Mouse (Mus musculus): ENCODE measurements at regions not wholly inside any gene's neighbourhood (a gene's known extent, or its start where the extent isn't known, plus 50 kb on each side); places are given as distances from the start of the nearest gene placed in this dataset.

GRCm38 (mm10) chr14:61950004-61950403 lies 342.4 kb upstream of the Rnaseh2b start:
- Histone ChIP-seq H3K9me3 (ENCODE audit: control insufficient read depth, low read depth, low read length) (no peaks in the 10 kb centered on the region), H3K27ac (ENCODE audit: low read length) (no peak overlapping the region), H3K36me3 (ENCODE audit: control insufficient read depth, insufficient read depth, low read length) (no peaks in the 10 kb centered on the region), H3K9ac (replicated peaks; ENCODE audit: low read depth, low read length) (no peak overlapping the region), H3K4me2 (replicated peaks; ENCODE audit: low read depth, low read length) (no peak overlapping the region), H3K4me1 (ENCODE audit: control insufficient read depth, insufficient read depth, low read length) (0 out of 2 replicates have a peak, but pooled peaks cover 4% of the 10 kb centered on the region), H3K4me3 (ENCODE audit: low read depth, low read length) (no peak overlapping the region), H3K27me3 (ENCODE audit: control insufficient read depth, insufficient read depth, low read length) (no peaks in the 10 kb centered on the region)
- 22% methylated on average over 3 of the region's 3 CpGs for WGBS
- no peak for ATAC-seq (ENCODE audit: insufficient number of reproducible peaks, insufficient read depth, low FRiP score, low read depth)

- 0 out of 2 replicates have a peak, but pooled peaks cover 4% of the 10 kb centered on the region for H3K4me1 ChIP-seq (ENCODE audit: control insufficient read depth, insufficient read depth, low read length)
- no peak for ATAC-seq (ENCODE audit: insufficient number of reproducible peaks, insufficient read depth, low FRiP score, low read depth)
- 92% methylated on average over 4 of the region's 4 CpGs for WGBS
These were observed 339.4 kb upstream of the Rnaseh2b start for GRCm38 (mm10) chr14:61953029-61953428.

GRCm38 (mm10) chr14:61955416-61955815 lies 337.0 kb upstream of the Rnaseh2b start:
- Histone ChIP-seq H3K27ac (ENCODE audit: low read length) (no peak overlapping the region), H3K27me3 (ENCODE audit: control insufficient read depth, insufficient read depth, low read length) (no peaks in the 10 kb centered on the region), H3K9ac (replicated peaks; ENCODE audit: low read depth, low read length) (no peak overlapping the region), H3K9me3 (ENCODE audit: control insufficient read depth, low read depth, low read length) (no peaks in the 10 kb centered on the region), H3K36me3 (ENCODE audit: control insufficient read depth, insufficient read depth, low read length) (no peaks in the 10 kb centered on the region), H3K4me2 (replicated peaks; ENCODE audit: low read depth, low read length) (no peak overlapping the region), H3K4me1 (ENCODE audit: control insufficient read depth, insufficient read depth, low read length) (no peaks in the 10 kb centered on the region), H3K4me3 (ENCODE audit: low read depth, low read length) (no peak overlapping the region)
- ATAC-seq (ENCODE audit: insufficient number of reproducible peaks, insufficient read depth, low FRiP score, low read depth): no peak

More at GRCm38 (mm10) chr14:61953029-61953428, 339.4 kb upstream of the Rnaseh2b start:
- H3K9me3 ChIP-seq (ENCODE audit: control insufficient read depth, low read depth, low read length): no peaks in the 10 kb centered on the region
- H3K27ac ChIP-seq (ENCODE audit: low read length): no peak overlapping the region
- H3K4me3 ChIP-seq (ENCODE audit: low read depth, low read length): no peak overlapping the region
- H3K36me3 ChIP-seq (ENCODE audit: control insufficient read depth, insufficient read depth, low read length): no peaks in the 10 kb centered on the region
- H3K9ac ChIP-seq (replicated peaks; ENCODE audit: low read depth, low read length): no peak overlapping the region
- H3K27me3 ChIP-seq (ENCODE audit: control insufficient read depth, insufficient read depth, low read length): no peaks in the 10 kb centered on the region
- H3K4me2 ChIP-seq (replicated peaks; ENCODE audit: low read depth, low read length): no peak overlapping the region

- ATAC-seq (ENCODE audit: insufficient number of reproducible peaks, insufficient read depth, low FRiP score, low read depth): no peak
- no peaks in the 10 kb centered on the region for H3K36me3 ChIP-seq (ENCODE audit: control insufficient read depth, insufficient read depth, low read length)
- no peak overlapping the region for H3K9ac ChIP-seq (replicated peaks; ENCODE audit: low read depth, low read length)
- WGBS: 68% methylated on average over 4 of the region's 4 CpGs
- H3K9me3 ChIP-seq (ENCODE audit: control insufficient read depth, low read depth, low read length): no peaks in the 10 kb centered on the region
- no peaks in the 10 kb centered on the region for H3K27me3 ChIP-seq (ENCODE audit: control insufficient read depth, insufficient read depth, low read length)
- no peaks in the 10 kb centered on the region for H3K4me1 ChIP-seq (ENCODE audit: control insufficient read depth, insufficient read depth, low read length)
- no peak overlapping the region for H3K27ac ChIP-seq (ENCODE audit: low read length)
- no peak overlapping the region for H3K4me3 ChIP-seq (ENCODE audit: low read depth, low read length)
- H3K4me2 ChIP-seq (replicated peaks; ENCODE audit: low read depth, low read length): no peak overlapping the region
These were observed 332.0 kb upstream of the Rnaseh2b start for GRCm38 (mm10) chr14:61960243-61960957.

- Histone ChIP-seq H3K4me2 (replicated peaks; ENCODE audit: low read depth, low read length) (no peak overlapping the region), H3K9ac (replicated peaks; ENCODE audit: low read depth, low read length) (no peak overlapping the region), H3K9me3 (ENCODE audit: control insufficient read depth, low read depth, low read length) (no peaks in the 10 kb centered on the region), H3K4me3 (ENCODE audit: low read depth, low read length) (no peak overlapping the region), H3K27ac (ENCODE audit: low read length) (no peak overlapping the region), H3K4me1 (ENCODE audit: control insufficient read depth, insufficient read depth, low read length) (no peaks in the 10 kb centered on the region), H3K27me3 (ENCODE audit: control insufficient read depth, insufficient read depth, low read length) (no peaks in the 10 kb centered on the region), H3K36me3 (ENCODE audit: control insufficient read depth, insufficient read depth, low read length) (no peaks in the 10 kb centered on the region)
- ATAC-seq (ENCODE audit: insufficient number of reproducible peaks, insufficient read depth, low FRiP score, low read depth): no peak
- WGBS: 94% methylated on average over 1 of the region's 1 CpGs
These were observed 323.9 kb upstream of the Rnaseh2b start for GRCm38 (mm10) chr14:61968467-61968866.

GRCm38 (mm10) chr14:61968957-61969535 lies 323.3 kb upstream of the Rnaseh2b start:
- ATAC-seq (ENCODE audit: insufficient number of reproducible peaks, insufficient read depth, low FRiP score, low read depth): no peak
- Histone ChIP-seq H3K4me3 (ENCODE audit: low read depth, low read length) (no peak overlapping the region), H3K4me1 (ENCODE audit: control insufficient read depth, insufficient read depth, low read length) (no peaks in the 10 kb centered on the region), H3K27ac (ENCODE audit: low read length) (no peak overlapping the region), H3K9me3 (ENCODE audit: control insufficient read depth, low read depth, low read length) (no peaks in the 10 kb centered on the region), H3K36me3 (ENCODE audit: control insufficient read depth, insufficient read depth, low read length) (no peaks in the 10 kb centered on the region), H3K9ac (replicated peaks; ENCODE audit: low read depth, low read length) (no peak overlapping the region), H3K27me3 (ENCODE audit: control insufficient read depth, insufficient read depth, low read length) (no peaks in the 10 kb centered on the region), H3K4me2 (replicated peaks; ENCODE audit: low read depth, low read length) (no peak overlapping the region)
- 72% methylated on average over 5 of the region's 5 CpGs for WGBS

GRCm38 (mm10) chr14:61970591-61970990 lies 321.8 kb upstream of the Rnaseh2b start:
- H3K4me2 ChIP-seq (replicated peaks; ENCODE audit: low read depth, low read length): no peak overlapping the region
- no peaks in the 10 kb centered on the region for H3K27me3 ChIP-seq (ENCODE audit: control insufficient read depth, insufficient read depth, low read length)
- no peak for ATAC-seq (ENCODE audit: insufficient number of reproducible peaks, insufficient read depth, low FRiP score, low read depth)
- H3K9me3 ChIP-seq (ENCODE audit: control insufficient read depth, low read depth, low read length): no peaks in the 10 kb centered on the region
- H3K4me1 ChIP-seq (ENCODE audit: control insufficient read depth, insufficient read depth, low read length): no peaks in the 10 kb centered on the region
- H3K9ac ChIP-seq (replicated peaks; ENCODE audit: low read depth, low read length): no peak overlapping the region
- 81% methylated on average over 3 of the region's 3 CpGs for WGBS
- H3K4me3 ChIP-seq (ENCODE audit: low read depth, low read length): no peak overlapping the region
- H3K27ac ChIP-seq (ENCODE audit: low read length): no peak overlapping the region
- H3K36me3 ChIP-seq (ENCODE audit: control insufficient read depth, insufficient read depth, low read length): no peaks in the 10 kb centered on the region

GRCm38 (mm10) chr14:61971100-61972088 lies 321.0 kb upstream of the Rnaseh2b start:
- H3K4me2 ChIP-seq (replicated peaks; ENCODE audit: low read depth, low read length): no peak overlapping the region
- H3K4me3 ChIP-seq (ENCODE audit: low read depth, low read length): no peak overlapping the region
- WGBS: 77% methylated on average over 14 of the region's 14 CpGs
- H3K27ac ChIP-seq (ENCODE audit: low read length): no peak overlapping the region
- no peak overlapping the region for H3K9ac ChIP-seq (replicated peaks; ENCODE audit: low read depth, low read length)
- no peaks in the 10 kb centered on the region for H3K36me3 ChIP-seq (ENCODE audit: control insufficient read depth, insufficient read depth, low read length)
- no peaks in the 10 kb centered on the region for H3K4me1 ChIP-seq (ENCODE audit: control insufficient read depth, insufficient read depth, low read length)
- no peaks in the 10 kb centered on the region for H3K9me3 ChIP-seq (ENCODE audit: control insufficient read depth, low read depth, low read length)
- ATAC-seq (ENCODE audit: insufficient number of reproducible peaks, insufficient read depth, low FRiP score, low read depth): no peak
- H3K27me3 ChIP-seq (ENCODE audit: control insufficient read depth, insufficient read depth, low read length): no peaks in the 10 kb centered on the region
